ENCODE assay signal across 1 mouse cellular context in the genomic region with DNA sequence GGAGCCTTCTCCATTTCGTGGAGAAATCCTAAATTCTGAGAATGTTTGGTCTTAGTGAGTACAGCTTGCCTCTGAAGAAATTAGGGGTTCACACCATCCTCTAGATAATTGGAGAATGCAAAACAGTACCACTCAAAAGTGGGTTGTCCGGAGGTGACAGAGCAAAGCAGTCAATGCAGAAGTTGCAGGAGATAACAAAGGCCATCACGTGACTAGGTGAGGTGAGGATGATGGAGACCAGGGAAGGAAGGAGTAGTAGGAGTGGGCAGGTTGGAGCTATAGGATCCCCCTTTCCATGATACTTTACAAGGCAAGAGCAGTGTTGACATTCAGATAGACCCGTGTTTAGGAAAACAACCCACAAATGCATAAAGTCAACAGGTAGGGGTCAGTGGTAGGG.
TF ChIP-seq lines count a peak whose summit lies in the region.

No protein-coding gene starts in this region.

TF ChIP-seq in MEL, 35 proteins besides CTCF, POLR2A, EP300 and RAD21 (continued from another document):
- TF ChIP-seq MYC (IDR thresholded peaks at IDR 0.05; ENCODE audit: low read depth, low read length) = no peak
- no peak for TF ChIP-seq ELF1 (IDR thresholded peaks at IDR 0.05; ENCODE audit: low read depth, low read length)
- no peak for TF ChIP-seq JUND (IDR thresholded peaks at IDR 0.05; ENCODE audit: low read depth, low read length)
- no peak for TF ChIP-seq HCFC1 (IDR thresholded peaks at IDR 0.05; ENCODE audit: low read depth, low read length)
- no peak for TF ChIP-seq POLR2AphosphoS2 (IDR thresholded peaks at IDR 0.05; ENCODE audit: low read length)
- no peak for TF ChIP-seq RCOR1 (IDR thresholded peaks at IDR 0.05; ENCODE audit: low read depth, low read length)
- peak; percentile 96 for TF ChIP-seq USF1 (IDR thresholded peaks at IDR 0.05; ENCODE audit: low read depth, low read length)
- TF ChIP-seq NELFE (IDR thresholded peaks at IDR 0.05; ENCODE audit: low read depth, low read length) = no peak
